Mouse (Mus musculus): ENCODE measurements around the gene D630003M21Rik. TPM values are rescaled to one million over a fixed set of nuclear protein-coding genes. Genes with fewer than 3 reads are reported as not detected.
A peak's percentile ranks its signal among the peaks of the same experiment; 100 is the strongest.

D630003M21Rik gene
- polyA plus RNA-seq, 1 experiment from 2014 or later = 1.9 TPM

GRCm38 (mm10) chr2:158210503-158210902, 18.5 kb downstream of the D630003M21Rik start:
- Histone ChIP-seq H3K4me3 (ENCODE audit: low read length) (no peak overlapping the region), H3K27me3 (replicated peaks; ENCODE audit: control insufficient read depth, insufficient read depth, low read length) (no peaks in the 10 kb centered on the region), H3K4me2 (ENCODE audit: low read length) (no peak overlapping the region), H3K9ac (ENCODE audit: low read depth, low read length) (no peak overlapping the region), H3K36me3 (ENCODE audit: control insufficient read depth, insufficient read depth, low read length) (no peaks in the 10 kb centered on the region), H3K9me3 (ENCODE audit: control insufficient read depth, low read length) (no peaks in the 10 kb centered on the region), H3K4me1 (ENCODE audit: control insufficient read depth, insufficient read depth, low read depth, low read length) (no peaks in the 10 kb centered on the region; the same call in 1 of the 2 replicates), H3K27ac (ENCODE audit: low read depth, low read length) (no peak overlapping the region)
- no peak for ATAC-seq
- 55% methylated on average over 4 of the region's 4 CpGs for WGBS

GRCm38 (mm10) chr2:158209776-158210175, 19.2 kb downstream of the D630003M21Rik start:
- Histone ChIP-seq H3K9me3 (ENCODE audit: control insufficient read depth, low read length) (no peaks in the 10 kb centered on the region), H3K9ac (ENCODE audit: low read depth, low read length) (no peak overlapping the region), H3K4me1 (ENCODE audit: control insufficient read depth, insufficient read depth, low read depth, low read length) (no peaks in the 10 kb centered on the region; the same call in 1 of the 2 replicates), H3K27ac (ENCODE audit: low read depth, low read length) (no peak overlapping the region), H3K27me3 (replicated peaks; ENCODE audit: control insufficient read depth, insufficient read depth, low read length) (no peaks in the 10 kb centered on the region), H3K4me3 (ENCODE audit: low read length) (no peak overlapping the region), H3K4me2 (ENCODE audit: low read length) (no peak overlapping the region), H3K36me3 (ENCODE audit: control insufficient read depth, insufficient read depth, low read length) (no peaks in the 10 kb centered on the region)
- ATAC-seq = no peak
- 70% methylated on average over 9 of the region's 9 CpGs for WGBS

- Histone ChIP-seq H3K9me3 (ENCODE audit: control insufficient read depth, low read length) (no peaks in the 10 kb centered on the region), H3K27ac (ENCODE audit: low read depth, low read length) (no peak overlapping the region), H3K4me2 (ENCODE audit: low read length) (no peak overlapping the region; the same call in 1 of the 2 replicates), H3K4me1 (ENCODE audit: control insufficient read depth, insufficient read depth, low read depth, low read length) (no peaks in the 10 kb centered on the region; the same call in 1 of the 2 replicates), H3K4me3 (ENCODE audit: low read length) (no peak overlapping the region), H3K36me3 (ENCODE audit: control insufficient read depth, insufficient read depth, low read length) (no peaks in the 10 kb centered on the region), H3K27me3 (replicated peaks; ENCODE audit: control insufficient read depth, insufficient read depth, low read length) (no peaks in the 10 kb centered on the region), H3K9ac (ENCODE audit: low read depth, low read length) (no peak overlapping the region)
- WGBS = 9% methylated on average over 12 of the region's 12 CpGs
- 0 out of 2 replicates have a peak, but pooled peaks have one; percentile 9 for ATAC-seq
These were observed 21.2 kb downstream of the D630003M21Rik start for GRCm38 (mm10) chr2:158207848-158208247.

- no peak overlapping the region for H3K27ac ChIP-seq (ENCODE audit: low read depth, low read length)
- H3K4me3 ChIP-seq (ENCODE audit: low read length) = no peak overlapping the region
- no peak overlapping the region for H3K9ac ChIP-seq (ENCODE audit: low read depth, low read length)
- H3K27me3 ChIP-seq (replicated peaks; ENCODE audit: control insufficient read depth, insufficient read depth, low read length) = no peaks in the 10 kb centered on the region
- peak; percentile 66 for ATAC-seq
- no peaks in the 10 kb centered on the region for H3K4me1 ChIP-seq (ENCODE audit: control insufficient read depth, insufficient read depth, low read depth, low read length)
- no peaks in the 10 kb centered on the region for H3K36me3 ChIP-seq (ENCODE audit: control insufficient read depth, insufficient read depth, low read length)
- H3K9me3 ChIP-seq (ENCODE audit: control insufficient read depth, low read length) = no peaks in the 10 kb centered on the region
- WGBS = 6% methylated on average over 7 of the region's 7 CpGs
- H3K4me2 ChIP-seq (ENCODE audit: low read length) = no peak overlapping the region
These were observed 24.9 kb downstream of the D630003M21Rik start for GRCm38 (mm10) chr2:158204114-158204513.

- no peak for ATAC-seq
- 86% methylated on average over 4 of the region's 4 CpGs for WGBS
- no peak overlapping the region for H3K9ac ChIP-seq (ENCODE audit: low read depth, low read length)
These were observed 25.3 kb downstream of the D630003M21Rik start for GRCm38 (mm10) chr2:158203686-158204085.

GRCm38 (mm10) chr2:158199281-158199680, 29.7 kb downstream of the D630003M21Rik start:
- no peaks in the 10 kb centered on the region for H3K9me3 ChIP-seq (ENCODE audit: control insufficient read depth, low read length)
- no peak overlapping the region for H3K4me2 ChIP-seq (ENCODE audit: low read length)
- H3K36me3 ChIP-seq (ENCODE audit: control insufficient read depth, insufficient read depth, low read length) = no peaks in the 10 kb centered on the region
- no peak for ATAC-seq
- no peak overlapping the region for H3K9ac ChIP-seq (ENCODE audit: low read depth, low read length)
- H3K27ac ChIP-seq (ENCODE audit: low read depth, low read length) = no peak overlapping the region
- no peak overlapping the region for H3K4me3 ChIP-seq (ENCODE audit: low read length)
- no peaks in the 10 kb centered on the region for H3K27me3 ChIP-seq (replicated peaks; ENCODE audit: control insufficient read depth, insufficient read depth, low read length)
- WGBS = 58% methylated on average over 3 of the region's 3 CpGs
- peaks cover 6% of the 10 kb centered on the region for H3K4me1 ChIP-seq (ENCODE audit: control insufficient read depth, insufficient read depth, low read depth, low read length)

More at GRCm38 (mm10) chr2:158203686-158204085, 25.3 kb downstream of the D630003M21Rik start:
- Histone ChIP-seq H3K4me3 (ENCODE audit: low read length) (no peak overlapping the region), H3K9me3 (ENCODE audit: control insufficient read depth, low read length) (no peaks in the 10 kb centered on the region), H3K4me2 (ENCODE audit: low read length) (no peak overlapping the region), H3K27ac (ENCODE audit: low read depth, low read length) (no peak overlapping the region), H3K36me3 (ENCODE audit: control insufficient read depth, insufficient read depth, low read length) (no peaks in the 10 kb centered on the region), H3K4me1 (ENCODE audit: control insufficient read depth, insufficient read depth, low read depth, low read length) (no peaks in the 10 kb centered on the region), H3K27me3 (replicated peaks; ENCODE audit: control insufficient read depth, insufficient read depth, low read length) (no peaks in the 10 kb centered on the region)

- 85% methylated on average over 6 of the region's 6 CpGs for WGBS
- H3K9ac ChIP-seq (ENCODE audit: low read depth, low read length) = no peak overlapping the region
- ATAC-seq = no peak
- no peaks in the 10 kb centered on the region for H3K9me3 ChIP-seq (ENCODE audit: control insufficient read depth, low read length)
- peaks cover 10% of the 10 kb centered on the region for H3K4me1 ChIP-seq (ENCODE audit: control insufficient read depth, insufficient read depth, low read depth, low read length)
- H3K36me3 ChIP-seq (ENCODE audit: control insufficient read depth, insufficient read depth, low read length) = no peaks in the 10 kb centered on the region
- no peak overlapping the region for H3K27ac ChIP-seq (ENCODE audit: low read depth, low read length)
- H3K4me3 ChIP-seq (ENCODE audit: low read length) = no peak overlapping the region
- H3K27me3 ChIP-seq (replicated peaks; ENCODE audit: control insufficient read depth, insufficient read depth, low read length) = no peaks in the 10 kb centered on the region
- no peak overlapping the region for H3K4me2 ChIP-seq (ENCODE audit: low read length)
These were observed 30.2 kb downstream of the D630003M21Rik start for GRCm38 (mm10) chr2:158198861-158199260.

GRCm38 (mm10) chr2:158197971-158198370, 31.1 kb downstream of the D630003M21Rik start:
- no peak for ATAC-seq
- H3K27ac ChIP-seq (ENCODE audit: low read depth, low read length) = no peak overlapping the region

GRCm38 (mm10) chr2:158194945-158195640, 33.9 kb downstream of the D630003M21Rik start:
- H3K9me3 ChIP-seq (ENCODE audit: control insufficient read depth, low read length) = no peaks in the 10 kb centered on the region
- WGBS = 16% methylated on average over 10 of the region's 10 CpGs
- H3K27me3 ChIP-seq (replicated peaks; ENCODE audit: control insufficient read depth, insufficient read depth, low read length) = no peaks in the 10 kb centered on the region
- no peak overlapping the region for H3K4me3 ChIP-seq (ENCODE audit: low read length)
- ATAC-seq = no peak
- H3K27ac ChIP-seq (ENCODE audit: low read depth, low read length) = peak overlapping the region; percentile 18; the same call in 1 of the 2 replicates
- no peak overlapping the region for H3K9ac ChIP-seq (ENCODE audit: low read depth, low read length)
- peaks cover 20% of the 10 kb centered on the region for H3K4me1 ChIP-seq (ENCODE audit: control insufficient read depth, insufficient read depth, low read depth, low read length)
- H3K36me3 ChIP-seq (ENCODE audit: control insufficient read depth, insufficient read depth, low read length) = no peaks in the 10 kb centered on the region
- H3K4me2 ChIP-seq (ENCODE audit: low read length) = no peak overlapping the region

More at GRCm38 (mm10) chr2:158197971-158198370, 31.1 kb downstream of the D630003M21Rik start:
- Histone ChIP-seq H3K27me3 (replicated peaks; ENCODE audit: control insufficient read depth, insufficient read depth, low read length) (no peaks in the 10 kb centered on the region), H3K9ac (ENCODE audit: low read depth, low read length) (no peak overlapping the region), H3K4me2 (ENCODE audit: low read length) (no peak overlapping the region), H3K4me1 (ENCODE audit: control insufficient read depth, insufficient read depth, low read depth, low read length) (peaks cover 19% of the 10 kb centered on the region), H3K4me3 (ENCODE audit: low read length) (no peak overlapping the region), H3K9me3 (ENCODE audit: control insufficient read depth, low read length) (no peaks in the 10 kb centered on the region), H3K36me3 (ENCODE audit: control insufficient read depth, insufficient read depth, low read length) (no peaks in the 10 kb centered on the region)
- WGBS = 80% methylated on average over 4 of the region's 5 CpGs
